Mouse (Mus musculus) kidney, adult 2 months (tissue): ENCODE results near the gene Olfr145.

Source experiments
- CTCF ChIP-seq: fragments of 200-500 bp; conservative IDR thresholded peaks from 2 replicates; pipeline ENCODE4 v1.5.1; 2011; ENCODE audit warnings: low read depth, mild to moderate bottlenecking, control low read depth, low read length, moderate library complexity, mixed read lengths; ENCODE audit not compliant: insufficient read depth, insufficient read length
- POLR2A ChIP-seq: fragments of 200-500 bp; IDR thresholded peaks from one replicate; pipeline ENCODE4 v1.6.1; 2011; ENCODE audit warnings: low read depth, low read length, control low read depth

DNA sequence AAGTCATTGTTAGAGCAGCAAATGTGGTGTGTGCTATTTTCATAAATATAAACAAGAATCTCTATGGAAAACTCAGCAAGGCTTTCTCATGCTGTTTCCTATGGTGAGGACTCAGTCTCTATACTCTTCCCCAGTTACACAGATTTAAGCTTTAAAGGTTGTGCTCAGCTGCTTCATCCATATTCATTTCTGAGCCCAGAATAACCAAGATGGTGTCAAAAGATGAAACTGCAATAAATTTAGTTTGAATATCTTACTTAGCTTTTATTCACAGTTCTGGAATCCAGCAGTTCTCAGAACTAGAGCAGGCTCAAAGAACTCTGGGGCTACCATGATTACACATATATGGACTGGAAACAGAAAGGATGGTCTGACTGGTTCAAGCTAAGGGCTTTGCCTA, 37.6 kb downstream of the Olfr145 start:
- TF ChIP-seq CTCF (no peak), POLR2A (no peak)
